Mouse (Mus musculus): ENCODE data around the gene Tor1b.

GRCm38 (mm10) chr2:30931922-30932321 lies 20.8 kb upstream of the Tor1b start:
- no peak for TF ChIP-seq CTCF (IDR thresholded peaks at IDR 0.05; ENCODE audit: extremely low read depth, insufficient read depth, low read length)
- TF ChIP-seq POLR2A (IDR thresholded peaks at IDR 0.05; ENCODE audit: extremely low read depth, insufficient read depth, low read length), result no peak
